Mouse (Mus musculus) left cerebral cortex, postnatal 36 days (tissue): Measurements from ENCODE around the gene Atp1a3. TPM values are rescaled to one million over a fixed set of nuclear protein-coding genes. Genes with fewer than 3 reads are reported as not detected.

Experiments
- DNase-seq, 2 experiments: peaks; one replicate each; pipeline ENCODE4 v3.0.0; 2021 to 2022; ENCODE audit warnings: low spot score in 2 of 2, mixed read lengths in 1 of 2
- intact Hi-C: fragments of 180-260 bp; cut with DNase I; formaldehyde crosslinking; loops from one replicate; pipeline ENCODE4 v1.15.1; 2025
- total RNA-seq, 2 experiments: library from RNA; stranded (reverse); gene quantifications; 2 replicates each; pipeline ENCODE4 v1.2.3; 2021

The Atp1a3 gene
- total RNA-seq, 2 experiments from 2014 or later, result 2,106 to 2,179 TPM

DNA sequence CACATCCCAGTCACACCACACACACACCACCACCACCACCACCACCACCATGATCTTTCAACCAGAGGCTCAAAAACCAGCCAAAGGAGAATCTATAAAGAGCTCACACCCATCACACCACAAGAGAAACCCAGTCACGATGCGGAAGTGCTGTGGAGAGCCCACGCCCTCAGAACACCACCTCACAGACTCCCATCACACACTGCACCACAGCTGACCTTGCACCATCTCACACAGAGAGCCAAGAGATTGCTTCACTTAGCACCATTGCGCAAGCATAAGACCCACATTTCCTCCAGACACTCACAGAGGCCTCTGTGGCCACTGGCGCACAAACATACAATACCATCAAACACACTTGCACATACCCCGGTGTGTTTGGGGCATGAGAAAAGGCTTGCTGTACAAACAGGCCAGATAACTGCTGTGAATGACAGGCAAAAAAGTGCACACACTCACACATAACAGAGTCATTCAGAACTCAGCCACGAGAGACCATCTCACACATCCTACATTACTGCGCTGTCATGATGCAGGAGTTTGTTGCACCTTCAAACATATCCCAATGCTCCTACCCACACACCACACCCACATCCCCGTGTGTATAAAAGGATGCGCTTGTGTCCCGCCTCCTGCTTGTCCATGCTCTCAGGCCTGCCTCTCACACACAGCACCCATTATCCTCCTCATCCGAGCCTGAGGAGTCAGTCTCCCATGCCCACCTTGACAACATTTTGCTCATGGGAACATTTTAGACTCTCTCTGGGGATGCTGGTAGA lies 1.0 kb upstream of the Atp1a3 start:
- DNase-seq, result peak; percentile 78 to 85
- intact Hi-C loops, result no loop called here

DNA sequence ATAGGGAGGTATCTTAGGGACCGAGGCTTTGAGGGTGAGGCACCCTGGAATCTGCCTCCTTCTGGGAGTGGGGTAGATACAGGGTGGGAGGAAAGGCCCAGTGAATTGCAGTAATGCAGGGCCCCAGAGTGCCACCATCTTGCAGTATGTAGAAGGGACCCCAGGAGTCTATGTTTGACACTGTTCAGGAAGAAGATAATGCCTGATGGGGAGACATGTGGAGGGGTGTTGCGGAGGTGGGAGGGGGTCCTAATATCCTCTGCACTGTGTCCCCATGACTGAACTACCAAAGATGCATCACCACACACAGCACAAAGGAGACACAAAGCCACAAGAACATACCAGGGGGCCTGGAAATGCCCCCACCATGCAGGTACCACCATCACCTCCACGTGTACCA lies 413 bp upstream of the Atp1a3 start:
- intact Hi-C loops, result no loop called here
- no peak for DNase-seq

GRCm38 (mm10) chr7:25004806-25005205 lies 952 bp downstream of the Atp1a3 start:
- DNase-seq, result no peak

GRCm38 (mm10) chr7:25003820-25004388 lies 1.9 kb downstream of the Atp1a3 start:
- intact Hi-C loops, result no loop called here
- DNase-seq, result no peak

More at GRCm38 (mm10) chr7:25004806-25005205, 952 bp downstream of the Atp1a3 start:
- intact Hi-C loops, result no loop called here

DNA sequence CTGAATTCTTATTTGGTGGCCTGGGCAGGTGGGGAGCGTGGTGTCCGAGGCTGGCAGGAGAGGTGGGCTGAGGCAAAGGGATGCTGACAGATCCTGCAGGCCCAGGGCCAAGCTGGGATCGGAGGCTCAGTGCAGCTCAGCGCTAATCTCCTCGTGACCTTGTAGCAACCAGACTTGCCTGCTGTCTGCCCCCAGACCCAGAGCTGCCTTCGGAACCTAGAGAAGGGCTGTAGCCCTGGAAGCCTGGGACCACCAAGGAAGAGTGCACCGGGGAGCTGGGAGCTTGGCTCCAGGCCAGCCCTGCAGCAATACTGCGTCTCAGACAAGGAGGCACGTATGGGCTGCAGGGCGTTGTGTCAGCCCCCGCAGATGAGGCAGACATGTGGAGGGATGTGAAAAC lies 2.5 kb downstream of the Atp1a3 start:
- no peak for DNase-seq
- intact Hi-C loops, result no loop called here

DNA sequence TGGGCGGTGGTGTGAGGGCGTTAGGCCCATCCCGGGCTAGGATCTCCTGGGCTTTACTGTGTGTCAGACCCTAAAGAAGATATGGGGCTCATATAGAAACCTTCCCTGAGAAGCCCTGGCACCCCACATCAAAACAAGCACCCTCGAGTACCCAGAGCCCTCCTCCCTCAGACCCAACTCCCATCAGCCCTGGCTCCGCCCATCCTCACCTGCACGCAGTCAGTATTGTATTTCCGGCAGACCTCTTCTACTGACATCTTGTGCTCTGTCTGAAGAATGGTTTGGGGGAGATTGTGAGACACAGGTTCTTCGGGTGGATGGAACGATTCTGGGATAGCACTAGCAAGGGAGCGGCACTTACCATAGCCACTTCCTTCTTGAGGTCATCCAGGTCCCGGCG lies 5.0 kb downstream of the Atp1a3 start:
- DNase-seq, result no peak
- intact Hi-C loops, result no loop called here

DNA sequence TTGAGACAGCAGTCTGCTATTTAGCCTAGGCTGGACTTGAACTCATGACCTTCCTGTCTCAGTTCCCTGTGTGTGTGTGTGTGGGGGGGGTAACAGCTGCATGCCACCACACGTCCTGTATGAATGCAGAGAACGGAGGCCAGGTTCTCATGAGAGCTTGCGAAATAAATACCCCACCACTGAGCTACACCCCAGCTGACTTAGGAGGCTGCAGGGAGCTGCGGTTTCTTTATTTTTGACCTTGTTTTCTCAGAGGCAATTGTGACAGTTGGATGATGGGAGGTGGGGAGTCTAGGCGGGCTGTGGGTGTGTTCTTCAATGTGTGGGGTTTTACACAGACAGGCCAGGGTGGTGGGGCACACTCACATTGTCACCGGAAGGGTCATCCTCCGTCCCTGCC lies 5.5 kb downstream of the Atp1a3 start:
- no peak for DNase-seq
- intact Hi-C loops, result no loop called here

- intact Hi-C loops, result no loop called here
- no peak for DNase-seq
These were observed 12.7 kb downstream of the Atp1a3 start for GRCm38 (mm10) chr7:24993081-24993480.

DNA sequence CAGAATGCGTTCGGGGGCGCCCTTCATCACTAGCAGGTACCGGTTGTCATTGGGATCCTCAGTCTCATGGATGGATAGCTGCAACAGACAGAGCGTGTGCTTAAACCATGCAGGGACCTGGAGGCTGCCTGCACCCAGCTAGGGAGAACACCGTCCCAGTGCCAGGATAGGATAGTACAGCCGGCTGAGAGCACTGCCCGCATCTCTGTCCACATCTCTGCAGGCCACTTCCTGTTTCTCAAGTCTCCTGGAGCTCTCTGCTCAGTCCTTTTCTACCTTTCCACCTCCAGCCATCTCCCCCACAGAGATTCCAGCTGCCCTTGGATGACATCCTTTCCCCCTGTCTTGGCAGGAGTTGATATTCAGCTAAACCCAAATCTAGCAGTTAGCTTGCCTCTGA lies 15.3 kb downstream of the Atp1a3 start:
- intact Hi-C loops, result no loop called here
- no peak for DNase-seq

GRCm38 (mm10) chr7:24987941-24988340 lies 17.8 kb downstream of the Atp1a3 start:
- DNase-seq, result no peak
- intact Hi-C loops, result no loop called here

GRCm38 (mm10) chr7:24985799-24986198 lies 20.0 kb downstream of the Atp1a3 start:
- no peak for DNase-seq
- intact Hi-C loops, result no loop called here

DNA sequence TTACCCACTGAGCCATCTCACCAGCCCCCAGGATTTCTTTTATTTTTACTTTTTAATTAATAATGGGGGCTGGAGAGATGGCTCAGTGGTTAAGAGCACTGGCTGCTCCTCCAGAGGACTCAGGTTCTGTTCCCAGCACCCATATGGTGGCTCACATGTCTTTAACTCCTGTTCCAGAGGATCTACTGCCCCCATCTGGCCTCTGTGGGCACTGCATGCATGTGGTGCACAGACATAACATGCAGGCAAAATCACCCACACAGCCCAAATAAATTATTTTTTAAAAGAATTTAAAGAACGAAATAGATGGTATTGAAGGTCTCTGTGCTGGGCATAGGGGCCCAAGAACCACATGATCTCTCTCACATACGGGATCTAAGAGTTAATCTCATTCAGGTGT lies 21.5 kb downstream of the Atp1a3 start:
- no peak for DNase-seq
- intact Hi-C loops, result no loop called here

- intact Hi-C loops, result no loop called here
These were observed 22.4 kb downstream of the Atp1a3 start for GRCm38 (mm10) chr7:24983396-24983795.

GRCm38 (mm10) chr7:24980439-24980838 lies 25.3 kb downstream of the Atp1a3 start:
- intact Hi-C loops, result no loop called here
- no peak for DNase-seq

More at GRCm38 (mm10) chr7:24983396-24983795, 22.4 kb downstream of the Atp1a3 start:
- DNase-seq, result no peak

DNA sequence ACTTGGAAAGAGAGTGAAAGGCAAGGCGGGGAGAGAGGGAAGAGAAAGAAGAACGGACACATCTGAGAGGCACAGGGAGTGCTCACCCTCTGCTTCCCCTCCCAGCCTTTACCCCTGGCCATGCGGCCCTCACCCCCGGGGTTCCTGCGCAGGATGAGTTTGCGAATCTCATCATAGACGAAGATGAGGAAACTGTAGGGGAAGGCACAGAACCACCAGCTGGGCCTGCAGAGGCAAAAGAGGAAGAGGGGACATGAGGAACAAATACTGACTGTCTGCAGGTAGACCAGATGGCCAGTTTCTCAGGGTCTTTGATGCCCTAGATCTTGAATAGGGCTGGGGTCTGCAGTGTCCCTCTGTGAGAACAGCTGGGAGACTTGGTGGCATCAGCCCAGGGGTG lies 27.0 kb downstream of the Atp1a3 start:
- no peak for DNase-seq
- intact Hi-C loops, result no loop called here

DNA sequence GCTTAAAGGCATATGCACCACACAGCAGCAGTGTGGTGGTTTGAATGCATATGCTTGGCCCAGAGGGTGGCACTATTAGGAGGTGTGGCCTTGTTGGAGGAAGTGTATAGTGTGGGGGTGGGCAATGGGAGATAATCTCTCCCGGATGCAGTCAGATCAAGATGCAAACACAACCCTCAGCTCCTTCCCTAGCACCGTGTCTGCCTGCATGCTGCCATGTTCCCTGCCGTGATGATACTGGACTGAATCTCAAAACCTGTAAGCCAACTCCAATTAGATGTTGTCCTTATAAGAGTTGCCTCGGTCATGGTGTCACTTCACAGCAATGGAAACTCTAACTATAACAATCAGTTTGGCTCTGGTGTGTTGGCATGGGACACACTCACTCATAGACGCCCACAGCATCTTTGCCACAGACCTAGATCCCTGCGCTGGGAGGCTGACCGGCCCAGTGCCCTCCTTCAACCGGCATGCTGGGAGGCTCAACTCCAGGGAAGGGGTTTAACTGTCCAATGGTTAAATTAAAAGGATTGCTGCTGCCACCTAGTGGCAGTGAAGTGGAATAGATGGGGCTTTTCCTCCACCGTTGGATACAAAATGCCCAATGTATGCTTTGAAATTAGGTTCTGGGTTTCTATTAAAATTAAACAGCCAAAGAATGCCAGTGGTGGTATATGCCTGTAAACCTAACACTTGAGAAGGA lies 30.7 kb downstream of the Atp1a3 start:
- intact Hi-C loops, result no loop called here
- no peak for DNase-seq

GRCm38 (mm10) chr7:24973902-24974301 lies 31.9 kb downstream of the Atp1a3 start:
- DNase-seq, result no peak
- intact Hi-C loops, result no loop called here

- intact Hi-C loops, result no loop called here
- no peak for DNase-seq
These were observed 32.5 kb downstream of the Atp1a3 start for GRCm38 (mm10) chr7:24973208-24973607.

DNA sequence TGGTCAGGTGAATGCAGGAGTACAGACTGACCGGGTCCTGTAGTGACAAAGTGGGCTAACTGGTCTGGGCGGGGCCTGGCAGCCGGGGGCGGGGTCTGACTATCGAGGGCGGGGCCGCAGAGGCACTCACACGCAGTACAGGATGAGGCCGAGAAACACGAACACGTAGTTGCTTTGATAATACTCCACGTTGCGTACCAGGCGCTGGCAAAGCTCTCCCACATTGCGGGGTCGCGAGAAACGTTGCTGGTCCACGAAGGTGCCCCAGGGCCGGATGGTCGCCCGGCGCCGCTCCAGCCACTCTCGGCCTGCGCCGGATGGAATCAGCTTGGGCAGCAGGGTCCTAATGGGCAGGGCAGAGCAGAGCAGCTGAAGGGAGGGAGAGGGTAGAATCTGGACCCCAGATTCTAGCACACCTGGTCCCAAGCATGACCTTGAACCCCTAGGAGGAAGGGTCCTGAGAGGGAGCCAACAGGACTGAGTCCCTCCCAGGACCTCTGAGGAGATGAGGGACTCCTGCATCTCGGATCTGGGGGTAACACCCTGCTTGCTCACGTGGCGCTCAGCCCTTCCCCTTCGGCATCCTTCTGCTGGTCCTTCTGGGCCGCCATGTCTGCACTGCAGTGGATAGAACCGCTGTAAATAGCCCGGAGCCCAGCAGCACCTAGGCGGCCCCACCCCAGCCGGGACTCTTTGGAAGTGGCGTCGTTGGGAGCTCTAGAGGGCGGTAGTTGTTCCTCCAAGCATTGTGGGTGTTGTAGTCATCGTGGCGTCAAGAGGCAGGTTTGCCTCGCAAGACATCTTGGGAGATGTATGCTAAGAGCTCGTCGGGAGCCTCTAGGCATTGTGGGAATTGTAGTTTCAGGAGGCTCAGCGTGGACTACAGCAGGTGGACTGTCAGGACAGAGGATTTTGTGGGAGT lies 33.5 kb downstream of the Atp1a3 start, which contains the start of gene Rabac1:
TSS of gene Rabac1 (minus strand) at position 783 of the 922 bp plus-strand sequence.
- intact Hi-C loops, result no loop called here

More for the DNA sequence above, 33.5 kb downstream of the Atp1a3 start, which contains the start of gene Rabac1:
- peak; percentile 92 to 94 for DNase-seq
